Mouse (Mus musculus) cerebellum, adult 8-10 months (tissue): ENCODE data around the gene Ugt1a9.
"Not testable (repeated sequence)": the region's sequence is repeated elsewhere in the genome, so short reads cannot be mapped to it uniquely, and the experiment has no call there.

Experiments used
- DNase-seq: peaks from one replicate; pipeline ENCODE4 v3.0.0; 2022

Gene Ugt1a9

GRCm38 (mm10) chr1:88223591-88223990 is 153.0 kb downstream of the Ugt1a9 start:
- DNase-seq = no peak

GRCm38 (mm10) chr1:88224029-88224776 is 153.6 kb downstream of the Ugt1a9 start:
- DNase-seq = no peak

GRCm38 (mm10) chr1:88225301-88225700 is 154.7 kb downstream of the Ugt1a9 start:
- not testable (repeated sequence) for DNase-seq

GRCm38 (mm10) chr1:88225741-88226140 is 155.1 kb downstream of the Ugt1a9 start:
- no peak for DNase-seq

GRCm38 (mm10) chr1:88226670-88227379 is 156.2 kb downstream of the Ugt1a9 start, which contains the start of gene Mroh2a:
TSS of gene Mroh2a (plus strand) at chr1:88226986.
- no peak for DNase-seq

GRCm38 (mm10) chr1:88227482-88227881 is 156.9 kb downstream of the Ugt1a9 start:
- no peak for DNase-seq

- no peak for DNase-seq
These were observed 157.5 kb downstream of the Ugt1a9 start for GRCm38 (mm10) chr1:88228121-88228520.

GRCm38 (mm10) chr1:88229566-88229965 is 159.0 kb downstream of the Ugt1a9 start:
- DNase-seq = no peak

- DNase-seq = no peak
These were observed 159.4 kb downstream of the Ugt1a9 start for GRCm38 (mm10) chr1:88229986-88230385.

GRCm38 (mm10) chr1:88230421-88230820 is 159.8 kb downstream of the Ugt1a9 start:
- no peak for DNase-seq

GRCm38 (mm10) chr1:88230981-88231802 is 160.6 kb downstream of the Ugt1a9 start:
- no peak for DNase-seq

- DNase-seq = no peak
These were observed 161.4 kb downstream of the Ugt1a9 start for GRCm38 (mm10) chr1:88231803-88232499.

GRCm38 (mm10) chr1:88232664-88233380 is 162.2 kb downstream of the Ugt1a9 start:
- no peak for DNase-seq

- no peak for DNase-seq
These were observed 163.0 kb downstream of the Ugt1a9 start for GRCm38 (mm10) chr1:88233421-88234247.

- DNase-seq = no peak
These were observed 163.6 kb downstream of the Ugt1a9 start for GRCm38 (mm10) chr1:88234248-88234610.

GRCm38 (mm10) chr1:88234646-88235045 is 164.0 kb downstream of the Ugt1a9 start:
- no peak for DNase-seq

- no peak for DNase-seq
These were observed 164.7 kb downstream of the Ugt1a9 start for GRCm38 (mm10) chr1:88235046-88235893.

- no peak for DNase-seq
These were observed 165.4 kb downstream of the Ugt1a9 start for GRCm38 (mm10) chr1:88235894-88236415.

- no peak for DNase-seq
These were observed 166.7 kb downstream of the Ugt1a9 start for GRCm38 (mm10) chr1:88237311-88237710.

GRCm38 (mm10) chr1:88238771-88239170 is 168.2 kb downstream of the Ugt1a9 start:
- DNase-seq = no peak
